Mouse (Mus musculus) embryonic facial prominence, embryonic 13.5 days (tissue): ENCODE data around the gene Olfr630. TPM values are rescaled to one million over a fixed set of nuclear protein-coding genes. Genes with fewer than 3 reads are reported as not detected.

ENCODE experiments used
- ATAC-seq: fragments of 200-750 bp; cut with Nextera tagmentation; 2 replicates; pipeline ENCODE4 v1.8.0; 2017; ENCODE audit warnings: low read depth; ENCODE audit not compliant: insufficient number of reproducible peaks, insufficient read depth, low FRiP score, low TSS enrichment
- H3K27ac ChIP-seq: fragments of 300-500 bp; sonication (generic); 2 replicates; pipeline ENCODE4 v1.5.1; 2015; ENCODE audit warnings: moderate library complexity, mild to moderate bottlenecking, inconsistent platforms
- H3K27me3 ChIP-seq: fragments of 300-500 bp; sonication (generic); 2 replicates; pipeline ENCODE4 v1.6.1; 2015; ENCODE audit warnings: mild to moderate bottlenecking, inconsistent platforms
- H3K36me3 ChIP-seq: fragments of 300-500 bp; sonication (generic); 2 replicates; pipeline ENCODE4 v1.6.1; 2015; ENCODE audit warnings: mild to moderate bottlenecking, inconsistent platforms
- H3K4me1 ChIP-seq: fragments of 300-500 bp; sonication (generic); 2 replicates; pipeline ENCODE4 v1.6.1; 2015; ENCODE audit warnings: inconsistent platforms
- H3K4me2 ChIP-seq: fragments of 300-500 bp; sonication (generic); 2 replicates; pipeline ENCODE4 v1.6.1; 2015; ENCODE audit warnings: moderate library complexity, mild to moderate bottlenecking, inconsistent platforms
- H3K4me3 ChIP-seq: fragments of 300-500 bp; sonication (generic); 2 replicates; pipeline ENCODE4 v1.5.1; 2015; ENCODE audit warnings: mild to moderate bottlenecking, inconsistent platforms
- H3K9ac ChIP-seq: fragments of 300-500 bp; sonication (generic); 2 replicates; pipeline ENCODE4 v1.6.1; 2015; ENCODE audit warnings: mild to moderate bottlenecking, inconsistent platforms
- H3K9me3 ChIP-seq: fragments of 300-500 bp; sonication (generic); 2 replicates; pipeline ENCODE4 v1.6.1; 2016; ENCODE audit warnings: inconsistent platforms
- WGBS: fragments of 180-500 bp; shearing (Covaris S2); methylation state at CpG from one replicate; pipeline ENCODE4 v1.1.7; 2015; ENCODE audit warnings: mixed read lengths; 5-methylcytosine and 5-hydroxymethylcytosine counted together
- polyA plus RNA-seq: library from polyadenylated mRNA; unstranded; fragments of >200 nt; fragmentation: Nextera tagmentation; extraction: Ambion mirVana; gene quantifications from 2 replicates; pipeline ENCODE4 v1.2.1, GENCODE M21; 2015

Olfr630 gene
- polyA plus RNA-seq, 1 experiment from 2014 or later: not detected

DNA sequence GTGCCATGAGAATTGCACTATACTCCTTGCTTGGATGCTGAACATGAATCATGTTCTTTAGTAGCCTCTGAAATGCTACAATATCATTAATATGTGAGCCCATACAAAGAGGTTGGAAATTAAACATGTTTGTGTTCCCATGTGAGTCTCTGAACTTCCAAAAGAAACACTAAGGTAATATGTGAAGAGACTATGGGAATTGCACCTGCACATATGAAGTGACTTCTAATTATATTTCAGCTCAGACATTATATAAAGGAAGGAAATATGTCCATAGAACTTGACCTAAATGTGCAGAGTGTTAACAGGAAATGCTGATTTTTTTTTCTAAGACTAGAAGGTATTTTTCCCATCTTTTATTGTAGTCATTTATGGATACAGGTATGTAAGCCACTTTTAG lies 42.8 kb downstream of the Olfr630 start, which contains the start of gene Olfr243:
TSS of gene Olfr243 (plus strand) at position 301 of the 400 bp plus-strand sequence.
- H3K36me3 ChIP-seq: no peaks in the 10 kb centered on the region
- no peak within 1 kb of the TSS for H3K4me2 ChIP-seq
- no peaks in the 10 kb centered on the region for H3K27me3 ChIP-seq
- no peaks in the 10 kb centered on the region for H3K9me3 ChIP-seq
- no peaks in the 10 kb centered on the region for H3K4me1 ChIP-seq
- H3K9ac ChIP-seq: no peak within 1 kb of the TSS
- no peak within 1 kb of the TSS for H3K4me3 ChIP-seq
- ATAC-seq: no peak
- no peak within 1 kb of the TSS for H3K27ac ChIP-seq

- Histone ChIP-seq H3K4me2 (no peak overlapping the region), H3K9ac (no peak overlapping the region), H3K36me3 (no peaks in the 10 kb centered on the region), H3K27ac (no peak overlapping the region), H3K27me3 (no peaks in the 10 kb centered on the region), H3K9me3 (no peaks in the 10 kb centered on the region), H3K4me1 (no peaks in the 10 kb centered on the region), H3K4me3 (no peak overlapping the region)
- no peak for ATAC-seq
- 47% methylated on average over 2 of the region's 2 CpGs for WGBS
Measured at GRCm38 (mm10) chr7:103712024-103712423, 45.1 kb downstream of the Olfr630 start.

Other genes starting within 250 kb of the Olfr630 start
- not detected in 2 replicates for gene Olfr610, start 245.2 kb downstream of the Olfr630 start, polyA plus RNA-seq
- not detected in 2 replicates for gene Olfr611, start 236.5 kb downstream of the Olfr630 start, polyA plus RNA-seq
- not detected in 2 replicates for gene Olfr612, start 214.6 kb downstream of the Olfr630 start, polyA plus RNA-seq
- gene Olfr613, start 209.3 kb downstream of the Olfr630 start, polyA plus RNA-seq: not detected in 2 replicates
- not detected in 2 replicates for gene Olfr615, start 201.3 kb downstream of the Olfr630 start, polyA plus RNA-seq
- not detected in 2 replicates for gene Olfr616, start 188.2 kb downstream of the Olfr630 start, polyA plus RNA-seq
- not detected in 2 replicates for gene Olfr617, start 184.3 kb downstream of the Olfr630 start, polyA plus RNA-seq
- not detected in 2 replicates for gene Olfr618, start 167.2 kb downstream of the Olfr630 start, polyA plus RNA-seq
- not detected in 2 replicates for gene Olfr619, start 156.8 kb downstream of the Olfr630 start, polyA plus RNA-seq
- not detected in 2 replicates for gene Olfr620, start 144.8 kb downstream of the Olfr630 start, polyA plus RNA-seq
- 0.18 and 0.22 TPM in 2 replicates for gene Olfr622, start 114.6 kb downstream of the Olfr630 start, polyA plus RNA-seq
- gene Olfr623, start 93.6 kb downstream of the Olfr630 start, polyA plus RNA-seq: not detected in 2 replicates
- 0.07 and 0.08 TPM in 2 replicates for gene Olfr624, start 86.1 kb downstream of the Olfr630 start, polyA plus RNA-seq
- not detected in 2 replicates for gene Olfr625-ps1, start 74.6 kb downstream of the Olfr630 start, polyA plus RNA-seq
- not detected in 2 replicates for gene Olfr243, start 42.7 kb downstream of the Olfr630 start, polyA plus RNA-seq
- not detected in 2 replicates for gene Olfr628, start 27.0 kb downstream of the Olfr630 start, polyA plus RNA-seq
- not detected in 2 replicates for gene Olfr629, start 12.4 kb downstream of the Olfr630 start, polyA plus RNA-seq
- gene Olfr69, start 14.3 kb upstream of the Olfr630 start, polyA plus RNA-seq: not detected in 2 replicates
- gene Olfr68, start 22.4 kb upstream of the Olfr630 start, polyA plus RNA-seq: not detected in 2 replicates
- gene Olfr67, start 34.5 kb upstream of the Olfr630 start, polyA plus RNA-seq: not detected in 2 replicates
- gene Hbb-bt, start 56.7 kb upstream of the Olfr630 start, polyA plus RNA-seq: 1,311 and 2,074 TPM in 2 replicates
- 2,604 and 4,415 TPM in 2 replicates for gene Hbb-bs, start 70.8 kb upstream of the Olfr630 start, polyA plus RNA-seq
- gene Hbb-bh2, start 83.2 kb upstream of the Olfr630 start, polyA plus RNA-seq: not detected in 2 replicates
- gene Hbb-bh1, start 85.8 kb upstream of the Olfr630 start, polyA plus RNA-seq: 46.9 and 96.8 TPM in 2 replicates
- 5,482 and 5,510 TPM in 2 replicates for gene Hbb-y, start 95.9 kb upstream of the Olfr630 start, polyA plus RNA-seq
- gene Olfr66, start 128.9 kb upstream of the Olfr630 start, polyA plus RNA-seq: not detected in 2 replicates
- not detected in 2 replicates for gene Olfr64, start 137.2 kb upstream of the Olfr630 start, polyA plus RNA-seq
- gene Olfr65, start 146.2 kb upstream of the Olfr630 start, polyA plus RNA-seq: not detected in 2 replicates
- not detected in 2 replicates for gene Olfr631, start 171.5 kb upstream of the Olfr630 start, polyA plus RNA-seq
- not detected in 2 replicates for gene Olfr632, start 177.0 kb upstream of the Olfr630 start, polyA plus RNA-seq
- not detected in 2 replicates for gene Olfr633, start 187.1 kb upstream of the Olfr630 start, polyA plus RNA-seq
- gene Olfr635, start 213.8 kb upstream of the Olfr630 start, polyA plus RNA-seq: 0.03 TPM in 1 of 2 replicates, not detected in the other
- gene Olfr638, start 241.4 kb upstream of the Olfr630 start, polyA plus RNA-seq: not detected in 2 replicates